Mouse (Mus musculus) cerebellum, adult 18-20 months (tissue): Measurements from ENCODE around the gene Cd247.
A peak's percentile ranks its signal among the peaks of the same experiment; 100 is the strongest.
"Not testable (repeated sequence)": the region's sequence is repeated elsewhere in the genome, so short reads cannot be mapped to it uniquely, and the experiment has no call there.

Source experiments
- DNase-seq, 2 experiments: peaks; one replicate each; pipeline ENCODE4 v3.0.0; 2021

The Cd247 gene

DNA sequence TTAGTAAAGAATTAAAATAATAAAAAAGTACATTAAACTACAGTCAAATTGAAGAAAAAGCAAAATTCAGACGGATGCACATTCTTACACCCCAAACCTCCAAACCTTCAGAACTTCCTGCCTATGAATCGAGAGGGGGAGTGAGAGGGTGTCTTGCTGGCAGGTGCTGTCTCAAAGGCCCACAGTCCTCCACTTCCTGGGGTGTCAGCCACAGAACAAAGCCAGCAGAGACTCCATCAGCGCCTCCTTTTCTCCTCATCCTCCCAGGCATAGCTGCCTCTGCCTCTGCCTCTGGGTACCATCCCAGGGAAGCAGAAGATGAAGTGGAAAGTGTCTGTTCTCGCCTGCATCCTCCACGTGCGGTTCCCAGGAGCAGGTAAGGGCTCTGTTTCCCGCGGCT is at the start of gene Cd247:
Gene Cd247, plus strand, starts transcription at position 171 of the 400 bp plus-strand sequence.
- DNase-seq = no peak

DNA sequence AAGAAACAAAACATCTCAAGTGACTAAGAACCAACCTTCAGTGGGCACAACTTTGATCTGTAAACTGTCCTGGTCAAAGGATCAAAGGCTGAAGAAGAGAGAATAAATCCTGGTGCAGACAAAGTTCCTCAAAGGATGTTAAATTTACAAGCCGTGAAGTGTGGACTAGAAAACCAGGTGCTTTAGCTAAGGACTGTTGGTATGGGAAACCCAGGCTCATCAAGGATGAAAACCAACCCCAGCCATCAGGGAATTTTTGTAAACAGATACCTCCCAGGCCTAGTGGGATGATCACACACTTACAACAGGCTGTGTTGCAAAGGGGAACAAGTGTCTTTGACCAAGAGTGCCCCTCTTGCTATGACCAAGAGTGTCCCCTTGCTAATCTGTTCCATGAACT is 49.5 kb upstream of the Cd247 start:
- DNase-seq = no peak

DNA sequence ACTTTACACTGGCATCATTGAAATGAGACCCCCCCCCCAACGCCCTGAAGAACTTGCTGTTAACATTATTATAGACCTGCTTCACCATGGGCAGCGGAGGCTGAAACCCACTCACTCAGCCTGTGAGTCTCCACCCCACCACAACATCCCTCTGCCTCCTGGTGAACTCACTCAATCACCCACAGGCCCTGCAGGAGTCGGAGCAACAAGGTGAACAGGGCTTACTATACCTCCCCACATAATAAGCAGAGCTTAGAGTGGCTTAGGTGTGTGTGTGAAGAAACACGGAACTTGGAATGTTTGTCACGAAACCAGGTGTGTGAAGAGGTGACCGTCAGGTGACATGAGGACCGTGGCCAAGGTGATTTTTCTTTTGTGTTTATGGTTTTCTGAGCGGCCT is 46.5 kb upstream of the Cd247 start:
- DNase-seq = no peak

DNA sequence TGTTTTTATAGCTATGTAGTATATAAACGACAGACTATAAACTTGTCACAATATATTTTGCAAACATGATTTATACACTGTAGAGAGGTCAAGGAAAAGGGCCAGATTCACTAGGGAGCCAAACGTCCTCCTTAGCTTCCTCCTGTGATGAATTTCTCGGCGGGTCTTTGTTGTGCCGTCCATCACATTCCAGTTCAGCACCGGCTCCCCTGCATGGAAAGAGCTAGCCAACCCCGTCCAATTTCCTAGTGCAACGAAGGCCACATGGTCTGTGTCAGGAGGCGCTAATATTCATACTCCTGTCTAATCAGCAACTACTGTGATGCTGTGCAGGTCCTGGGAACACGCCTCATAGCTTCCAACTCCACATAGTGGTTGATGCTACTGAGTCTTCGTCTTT is 40.4 kb upstream of the Cd247 start:
- DNase-seq = no peak

DNA sequence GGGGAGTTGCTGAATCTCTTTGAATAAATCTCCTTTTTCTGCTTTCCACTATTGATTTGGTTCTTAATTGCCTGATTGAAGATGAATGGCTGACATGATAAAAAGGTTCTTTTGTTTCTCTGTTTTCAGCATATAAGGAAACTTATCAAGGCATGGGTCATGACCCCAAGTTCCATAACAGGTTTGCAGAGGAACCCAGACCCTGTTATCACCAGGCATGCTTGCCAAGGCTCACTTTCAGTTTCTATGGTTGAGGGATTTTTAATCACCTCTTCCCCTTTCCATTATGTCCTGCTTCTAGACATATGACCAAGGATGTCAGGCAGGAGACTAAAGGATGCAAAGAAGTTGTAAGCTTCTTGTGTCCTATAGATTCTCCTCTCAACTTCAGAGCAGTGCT is 37.3 kb upstream of the Cd247 start:
- no peak for DNase-seq

DNA sequence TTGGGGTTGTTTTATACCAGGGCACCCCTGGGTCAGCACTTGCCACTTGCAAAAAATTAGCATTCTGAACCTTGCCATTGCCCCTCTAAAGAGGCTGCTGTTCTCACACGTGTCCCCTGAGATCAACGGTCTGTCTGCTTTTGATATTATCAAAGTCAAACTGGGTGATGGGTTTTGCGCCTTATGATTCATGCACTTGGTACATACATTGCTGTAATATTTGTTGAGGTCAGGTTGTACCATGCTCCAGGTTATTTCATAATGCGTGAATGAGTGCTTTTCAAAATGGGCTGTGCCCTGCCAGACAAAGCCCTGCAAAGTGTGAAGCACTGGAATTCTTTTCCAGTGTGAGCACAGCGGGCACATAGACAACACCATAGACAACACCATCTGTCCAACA is 36.6 kb upstream of the Cd247 start:
- DNase-seq = no peak

DNA sequence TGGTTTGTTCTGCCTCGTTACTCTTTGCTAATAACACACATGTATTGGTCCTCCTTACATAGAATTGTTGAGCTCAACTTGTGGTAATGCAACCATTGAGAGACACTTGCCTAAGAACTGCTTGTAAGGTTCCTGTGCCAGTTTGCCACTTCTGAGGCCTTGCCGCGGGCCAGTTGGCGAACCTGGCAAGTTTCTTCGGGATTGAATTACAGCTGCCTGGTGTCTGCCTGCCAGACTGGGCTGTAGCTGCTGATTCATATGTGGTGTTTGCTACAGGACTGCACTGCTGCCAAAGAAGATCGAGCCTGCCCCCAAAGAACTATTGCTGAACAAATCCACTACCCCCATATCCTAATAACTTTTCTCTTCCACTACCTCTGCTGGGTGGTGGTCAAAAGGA is 34.3 kb upstream of the Cd247 start:
- DNase-seq = no peak

DNA sequence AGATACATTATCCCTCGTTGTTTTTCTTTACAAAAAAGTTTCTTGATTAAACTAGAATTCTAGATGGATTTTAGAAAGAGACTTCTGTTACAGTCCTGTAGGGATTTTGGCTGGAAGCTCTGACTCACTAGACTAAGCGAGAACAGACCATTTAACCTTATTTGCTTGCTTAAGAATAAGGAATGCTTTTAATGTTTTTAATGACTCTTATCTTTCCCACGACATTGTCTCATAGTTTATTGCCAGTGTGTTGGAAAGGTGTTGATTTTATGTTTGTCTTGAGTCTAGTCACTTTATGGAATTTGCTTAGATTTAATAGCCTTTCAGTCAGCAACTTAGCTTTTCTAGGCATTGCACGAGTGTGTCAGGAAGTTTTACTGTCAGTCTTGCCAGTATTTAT is 33.3 kb upstream of the Cd247 start:
- DNase-seq = no peak

DNA sequence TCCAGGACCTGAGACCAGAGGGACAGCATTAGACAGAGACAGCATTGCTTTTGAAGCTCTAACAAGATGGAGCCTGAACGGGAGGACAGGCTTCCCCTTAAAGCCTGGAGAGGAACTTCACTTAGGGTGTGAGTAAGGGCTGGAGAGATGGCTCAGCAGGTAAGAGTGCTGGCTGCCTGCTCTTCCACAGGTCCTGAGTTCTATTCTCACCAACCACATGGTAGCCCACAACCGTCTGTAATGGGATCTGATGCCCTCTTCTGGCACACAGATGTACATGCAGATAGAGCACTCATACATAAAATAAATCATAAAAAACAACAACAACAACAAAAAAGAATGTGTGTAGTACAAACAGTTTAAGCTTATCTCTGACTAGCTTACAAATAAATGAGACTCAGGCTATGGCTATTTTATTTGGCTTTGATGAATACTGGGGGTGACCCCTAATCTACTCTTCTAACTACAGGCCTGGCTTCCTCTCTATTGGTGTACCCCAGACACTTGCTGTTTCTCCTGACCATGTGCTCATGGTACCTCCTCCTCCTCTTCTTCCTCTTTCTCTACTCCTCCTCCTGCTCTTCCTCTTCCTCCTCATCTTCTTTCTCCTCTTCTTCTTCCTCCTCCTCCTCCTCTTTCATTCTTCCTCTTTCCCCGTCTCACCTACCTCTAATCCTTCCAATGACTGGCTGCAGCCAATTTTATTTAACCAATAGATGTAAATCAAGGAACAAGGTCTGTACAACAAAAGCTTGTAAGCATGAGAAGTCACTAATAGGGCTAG is 26.8 kb upstream of the Cd247 start:
- DNase-seq = no peak

DNA sequence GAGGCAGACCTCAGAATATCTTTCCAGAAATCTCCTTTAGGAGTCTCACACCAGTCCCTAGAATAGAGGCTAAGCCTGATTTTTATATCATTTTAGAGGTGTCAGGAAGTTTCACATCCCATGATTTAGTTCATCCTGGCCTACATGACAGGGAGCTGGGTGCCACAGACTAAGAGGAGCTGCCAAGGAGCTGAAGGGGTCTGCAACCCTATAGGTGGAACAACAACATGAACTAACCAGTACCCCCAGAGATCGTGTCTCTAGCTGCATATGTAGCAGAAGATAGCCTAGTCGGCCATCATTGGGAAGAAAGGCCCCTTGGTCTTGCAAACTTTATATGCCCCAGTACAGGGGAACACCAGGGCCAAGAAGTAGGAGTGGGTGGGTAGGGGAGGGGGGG is 26.0 kb upstream of the Cd247 start:
- not testable (repeated sequence) for DNase-seq

DNA sequence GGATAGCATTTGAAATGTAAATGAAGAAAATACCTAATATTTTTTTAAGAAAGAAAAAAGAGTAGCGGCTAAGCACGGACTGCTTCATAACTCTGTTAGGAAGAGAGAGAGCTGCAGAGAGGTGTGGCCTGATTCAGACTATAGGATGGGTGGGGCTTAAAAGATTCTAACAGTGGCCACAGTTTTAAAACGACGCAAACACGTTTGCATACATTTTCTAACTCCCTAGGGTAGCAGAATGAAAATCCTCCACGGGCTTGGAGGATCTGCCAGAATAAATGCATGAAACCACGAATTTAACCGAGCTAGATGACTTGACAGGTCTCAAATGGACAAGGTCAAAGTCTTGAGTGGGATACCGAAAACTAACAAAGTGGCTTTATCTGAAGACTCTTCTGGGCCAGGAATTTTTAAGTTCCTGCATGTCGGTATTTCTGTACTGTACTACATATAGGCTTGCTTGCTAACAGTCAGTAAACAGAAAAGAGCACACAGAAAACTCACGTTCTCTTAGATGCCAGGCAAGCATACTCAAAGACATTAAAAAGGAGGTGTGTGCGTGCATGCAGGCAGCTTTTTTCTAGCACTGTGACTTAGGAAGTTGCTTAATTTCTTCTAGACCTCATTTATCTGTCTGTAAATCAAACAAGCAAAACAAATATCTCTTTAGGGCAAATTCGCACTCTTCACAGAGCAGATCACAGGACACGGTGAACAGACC is 25.4 kb upstream of the Cd247 start:
- no peak for DNase-seq

DNA sequence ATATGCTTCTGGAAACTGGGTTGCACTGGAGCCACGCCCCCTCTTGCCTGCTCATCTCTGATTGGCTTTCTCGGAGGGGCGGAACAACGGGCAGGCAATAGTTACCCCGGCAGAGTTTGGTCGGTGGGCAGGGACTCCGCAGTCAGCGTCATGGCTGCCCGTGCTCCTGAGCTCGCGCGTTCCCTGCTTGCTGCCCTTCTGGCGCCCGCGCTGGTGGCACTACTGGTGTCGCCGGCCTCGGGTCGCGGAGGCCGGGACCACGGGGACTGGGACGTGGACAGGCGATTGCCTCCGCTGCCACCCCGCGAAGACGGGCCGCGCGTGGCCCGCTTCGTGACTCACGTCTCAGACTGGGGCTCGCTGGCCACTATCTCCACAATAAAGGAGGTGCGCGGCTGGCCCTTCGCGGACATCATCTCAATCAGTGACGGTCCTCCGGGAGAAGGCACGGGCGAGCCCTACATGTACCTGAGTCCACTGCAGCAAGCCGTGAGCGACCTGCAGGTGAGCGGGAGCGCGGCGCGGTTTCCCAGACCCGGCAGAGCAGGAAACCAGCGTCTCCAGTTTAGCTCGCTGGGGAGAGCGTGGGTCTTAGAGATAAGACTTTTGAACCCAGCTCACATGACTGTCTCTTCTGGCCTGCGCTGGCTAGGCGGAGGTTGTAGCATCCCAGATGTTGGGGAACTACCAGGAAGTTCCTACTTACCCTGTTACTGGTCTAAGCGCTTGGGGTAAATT is 24.7 kb upstream of the Cd247 start, which contains the start of gene Creg1:
Gene Creg1, plus strand, starts transcription at position 112 of the 738 bp plus-strand sequence.
- DNase-seq = peak; percentile 94 to 98

DNA sequence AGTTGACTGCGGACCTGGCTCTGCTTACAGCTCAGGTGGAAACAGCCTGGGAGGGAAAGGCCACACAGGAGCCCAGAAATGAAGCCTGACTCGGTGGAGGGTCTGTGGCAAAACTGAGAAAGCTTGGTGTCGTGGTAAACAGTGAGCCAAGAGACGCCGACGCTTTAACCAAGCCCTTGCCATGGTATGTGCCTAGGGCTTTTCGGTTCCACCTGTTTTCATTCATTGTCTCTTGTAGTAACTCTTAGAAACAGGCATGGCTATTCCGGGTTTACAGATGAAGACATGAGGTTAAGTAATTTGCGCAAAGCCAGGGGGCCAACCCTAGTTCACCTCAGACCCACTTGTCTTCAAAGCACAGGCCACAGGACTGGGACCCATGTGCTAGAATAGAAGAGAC is 23.9 kb upstream of the Cd247 start:
- DNase-seq = no peak

DNA sequence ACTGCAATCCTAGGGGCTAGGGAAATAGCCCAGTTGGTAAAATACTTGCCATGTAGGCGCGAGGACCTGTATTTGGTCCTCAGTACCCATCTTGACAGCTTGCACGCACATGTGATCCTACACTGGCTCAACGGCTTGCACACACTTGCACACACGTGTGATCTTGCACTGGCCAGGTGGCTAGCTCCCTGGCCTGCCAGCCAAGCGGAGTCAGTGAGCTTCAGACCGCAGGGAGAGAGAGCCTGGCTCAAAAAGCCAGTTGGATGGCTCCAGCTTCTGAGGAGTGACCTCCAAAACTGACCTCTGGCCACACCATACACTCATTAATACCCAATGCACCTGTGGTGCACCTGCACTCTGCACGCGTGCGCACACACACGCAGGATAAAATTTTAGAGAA is 23.4 kb upstream of the Cd247 start:
- DNase-seq = no peak

DNA sequence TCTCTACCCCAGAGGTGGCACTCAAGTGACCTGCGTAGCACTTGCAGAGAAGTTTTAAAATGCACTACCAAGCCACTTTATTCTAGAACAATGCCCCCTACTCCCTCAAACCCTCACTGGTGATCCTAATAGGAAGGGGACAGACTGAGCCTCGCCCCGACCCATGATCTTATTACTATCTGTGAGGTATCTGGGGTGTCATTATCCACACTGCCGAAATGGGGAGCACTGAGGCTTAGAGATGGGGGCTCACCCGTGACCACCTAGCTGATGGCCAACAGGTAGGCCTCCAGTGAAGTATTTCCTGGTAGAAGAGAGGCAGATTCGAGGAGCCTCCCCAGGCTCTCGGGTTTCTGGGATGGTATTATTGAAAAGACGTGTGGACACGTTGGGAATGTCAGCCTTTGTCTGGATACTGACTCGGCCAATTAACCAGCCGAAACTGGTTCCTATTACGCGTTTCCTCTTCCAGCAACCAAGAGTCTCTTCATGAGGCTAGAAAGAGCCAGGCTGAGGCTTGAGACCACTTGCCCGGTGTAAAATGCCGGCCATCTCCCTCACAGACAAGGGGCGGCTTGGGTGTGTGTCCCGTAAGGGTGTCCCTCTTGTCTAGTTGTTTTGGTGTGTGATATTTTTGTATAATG is 22.7 kb upstream of the Cd247 start:
- no peak for DNase-seq

DNA sequence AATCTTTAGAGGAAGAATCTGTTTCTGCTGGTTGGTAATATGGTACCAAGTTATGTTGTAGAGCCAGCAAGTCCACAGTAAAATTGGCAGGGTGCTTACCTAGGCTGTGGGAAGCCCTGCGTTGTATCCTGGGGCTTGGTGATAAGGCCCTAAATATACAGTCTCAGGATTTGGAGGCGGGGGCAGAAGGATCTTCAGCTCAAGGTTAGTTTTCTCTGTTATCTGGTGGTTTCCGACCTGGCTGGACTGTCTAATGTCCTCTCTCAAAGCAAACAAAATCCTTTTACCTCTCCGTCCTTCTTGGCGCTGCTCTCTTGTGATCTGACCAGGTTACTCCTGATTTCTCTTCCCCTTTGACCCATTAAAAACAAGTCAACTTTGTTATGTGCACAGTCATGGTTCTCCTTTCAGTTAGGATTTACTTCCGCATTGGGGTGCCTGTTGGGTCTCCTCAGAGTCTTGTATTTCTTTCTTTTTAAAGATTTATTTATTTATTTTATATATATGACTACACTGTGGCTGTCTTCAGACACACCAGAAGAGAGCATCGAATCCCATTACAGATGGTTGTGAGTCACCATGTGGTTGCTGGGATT is 22.1 kb upstream of the Cd247 start:
- DNase-seq = no peak

DNA sequence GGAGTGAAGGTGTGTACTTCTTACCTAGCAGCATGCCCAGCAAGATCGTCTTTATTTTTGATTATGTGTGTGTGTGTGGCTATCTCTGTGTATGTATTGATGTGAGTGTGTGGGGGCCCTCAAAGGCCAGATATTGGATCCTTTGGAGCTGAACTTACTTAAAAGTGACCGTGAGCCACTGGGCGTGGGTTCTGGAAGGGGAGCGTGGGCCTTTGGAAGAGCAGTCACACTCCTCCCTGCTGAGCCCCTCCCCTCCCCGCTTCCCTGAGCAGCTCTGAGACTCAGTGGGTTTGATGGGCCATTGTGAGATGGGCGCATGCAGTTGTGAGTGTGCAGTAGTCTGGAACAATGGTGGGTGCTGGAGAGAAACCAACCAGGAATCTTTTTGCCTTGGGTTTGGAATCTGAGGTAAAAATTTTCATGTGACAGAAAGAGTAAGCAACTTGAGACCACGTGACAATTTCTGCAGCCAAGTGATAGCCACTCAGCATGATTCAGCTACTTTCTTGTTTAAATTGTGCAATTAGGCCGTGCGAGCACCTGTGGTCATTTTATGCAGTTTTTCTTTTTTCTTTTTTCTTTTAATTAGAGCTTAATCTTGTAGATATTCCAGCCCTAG is 19.5 kb upstream of the Cd247 start:
- DNase-seq = no peak

DNA sequence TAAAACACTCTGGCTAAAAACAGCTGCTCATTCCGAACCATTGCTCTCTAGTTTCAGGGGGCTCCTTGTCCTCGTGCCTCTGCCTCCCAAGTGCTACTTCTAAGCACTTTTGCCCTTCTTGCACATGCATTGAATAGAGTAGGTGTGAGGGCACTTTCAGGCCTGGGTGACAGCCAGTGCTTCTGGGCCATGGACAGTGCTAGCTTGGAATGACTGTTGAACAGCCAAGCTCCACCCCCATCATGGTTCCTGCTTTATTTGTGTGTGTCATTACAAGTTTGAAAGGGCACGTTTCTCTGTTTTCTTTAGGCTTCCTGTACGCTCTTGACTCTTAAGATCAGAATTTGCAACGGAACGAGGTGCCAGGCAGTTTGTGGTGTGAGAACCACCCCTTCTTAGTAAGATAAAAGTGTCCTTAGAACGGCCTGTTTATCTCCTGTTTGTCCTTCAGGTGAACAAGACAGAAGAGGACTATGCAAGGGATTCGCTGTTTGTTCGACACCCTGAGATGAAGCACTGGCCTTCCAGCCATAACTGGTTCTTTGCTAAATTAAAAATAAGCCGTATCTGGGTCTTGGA is 18.2 kb upstream of the Cd247 start:
- no peak for DNase-seq

DNA sequence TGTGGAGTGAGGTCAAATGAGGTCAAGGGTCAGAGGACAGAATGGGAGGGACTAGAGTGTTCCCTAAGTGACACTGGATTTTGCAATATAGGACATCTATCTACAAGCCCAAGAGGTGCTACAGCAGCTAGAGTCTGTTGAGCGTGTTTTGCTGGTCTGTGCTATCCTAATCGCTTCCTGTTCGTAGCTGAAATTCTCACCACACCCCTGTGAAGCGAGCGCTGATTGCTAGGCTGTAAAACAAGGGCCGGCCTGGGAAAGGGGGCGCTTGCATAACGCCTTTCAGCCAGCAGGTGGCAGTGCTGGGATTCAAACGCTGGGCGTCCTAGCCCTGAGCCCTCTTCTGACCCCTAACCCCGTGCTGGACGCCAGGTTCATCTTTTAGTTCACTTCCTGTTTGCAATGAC is 17.0 kb upstream of the Cd247 start:
- DNase-seq = peak; percentile 63 to 72

DNA sequence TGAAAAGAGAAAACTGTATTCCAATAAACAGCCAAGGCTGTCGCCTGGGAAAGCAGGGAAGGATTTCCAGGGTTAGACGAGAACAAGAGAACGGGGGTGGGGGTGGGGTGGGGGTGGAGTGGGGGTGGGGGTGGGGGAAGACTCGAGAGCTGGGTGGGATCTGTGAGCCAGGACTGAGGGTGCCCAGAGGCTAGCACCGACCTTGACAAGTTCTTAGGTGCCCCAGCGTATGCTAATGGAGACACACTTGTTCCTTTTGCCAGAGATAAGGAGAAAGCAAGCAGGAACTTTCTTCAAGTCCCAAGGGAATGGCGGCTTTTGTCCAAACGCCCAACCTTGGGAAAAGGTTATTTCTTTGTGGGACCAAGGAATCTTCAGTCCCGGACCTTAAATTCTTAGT is 16.5 kb upstream of the Cd247 start:
- DNase-seq = no peak

DNA sequence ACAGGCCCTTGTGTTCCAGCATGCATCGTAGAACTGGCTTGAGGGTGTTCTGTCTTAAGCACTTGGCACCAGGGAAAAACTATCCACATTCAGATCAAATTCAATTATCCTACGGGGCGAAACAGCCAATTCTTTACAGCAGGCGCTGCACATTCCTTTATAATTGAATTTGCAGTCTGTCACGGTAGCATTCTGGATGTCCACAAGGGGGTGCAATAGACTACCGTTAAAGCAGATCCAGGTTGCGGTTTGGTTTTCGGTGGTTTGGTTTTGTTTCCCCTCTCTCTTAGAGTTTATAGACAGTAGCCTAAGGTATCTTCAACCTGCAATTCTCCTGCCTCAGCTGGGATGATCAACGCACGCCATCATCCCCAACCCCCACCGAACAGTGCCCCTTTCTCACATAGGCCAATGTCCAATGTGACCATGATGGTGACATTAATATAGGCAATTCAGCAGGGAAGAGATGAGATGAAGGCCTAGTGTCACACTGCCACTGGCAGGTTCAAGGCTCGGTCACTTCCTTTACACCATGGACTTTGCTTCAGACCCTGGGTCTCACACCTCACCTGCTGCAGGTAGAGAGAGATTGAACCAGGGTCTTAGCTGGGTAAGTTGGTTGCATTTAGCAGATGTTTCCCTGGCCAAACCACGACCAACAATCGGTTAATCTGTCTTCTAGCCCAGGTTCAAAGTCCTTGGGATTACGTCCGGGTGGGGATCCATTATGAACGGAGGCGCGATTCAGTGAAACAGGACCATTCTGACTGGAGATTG is 12.8 kb upstream of the Cd247 start:
- peak; percentile 44 to 55 for DNase-seq
